Mouse (Mus musculus): ENCODE data around the gene Olfr767. TPM values are rescaled to one million over a fixed set of nuclear protein-coding genes. Genes with fewer than 3 reads are reported as not detected.

Olfr767 gene
- polyA plus RNA-seq, 1 experiment from 2014 or later, result not detected

Other genes starting within 250 kb of the Olfr767 start
- gene Gdf11, start 191.2 kb downstream of the Olfr767 start, polyA plus RNA-seq (2015; fragmentation: Nextera tagmentation; extraction: Ambion mirVana), result 6.1 TPM in 2 replicates
- 1,010 and 1,093 TPM in 2 replicates for gene Cd63, start 181.9 kb downstream of the Olfr767 start, polyA plus RNA-seq (2015; fragmentation: Nextera tagmentation; extraction: Ambion mirVana)
- gene Rdh5, start 160.0 kb downstream of the Olfr767 start, polyA plus RNA-seq (2015; fragmentation: Nextera tagmentation; extraction: Ambion mirVana), result 19.6 and 21.3 TPM in 2 replicates
- gene Bloc1s1, start 158.9 kb downstream of the Olfr767 start, polyA plus RNA-seq (2015; fragmentation: Nextera tagmentation; extraction: Ambion mirVana), result 224 and 226 TPM in 2 replicates
- 14.3 and 16.5 TPM in 2 replicates for gene Itga7, start 149.1 kb downstream of the Olfr767 start, polyA plus RNA-seq (2015; fragmentation: Nextera tagmentation; extraction: Ambion mirVana)
- 0.26 and 0.31 TPM in 2 replicates for gene Mettl7b, start 121.9 kb downstream of the Olfr767 start, polyA plus RNA-seq (2015; fragmentation: Nextera tagmentation; extraction: Ambion mirVana)
- 0.05 TPM in 1 of 2 replicates, not detected in the other for gene Olfr9, start 93.5 kb downstream of the Olfr767 start, polyA plus RNA-seq (2015; fragmentation: Nextera tagmentation; extraction: Ambion mirVana)
- not detected in 2 replicates for gene Olfr763, start 72.1 kb downstream of the Olfr767 start, polyA plus RNA-seq (2015; fragmentation: Nextera tagmentation; extraction: Ambion mirVana)
- gene Olfr764-ps1, start 43.0 kb downstream of the Olfr767 start, polyA plus RNA-seq (2015; fragmentation: Nextera tagmentation; extraction: Ambion mirVana), result not detected in 2 replicates
- gene Olfr765, start 32.9 kb downstream of the Olfr767 start, polyA plus RNA-seq (2015; fragmentation: Nextera tagmentation; extraction: Ambion mirVana), result not detected in 2 replicates
- 0.07 TPM in 1 of 2 replicates, not detected in the other for gene Olfr766-ps1, start 13.9 kb downstream of the Olfr767 start, polyA plus RNA-seq (2015; fragmentation: Nextera tagmentation; extraction: Ambion mirVana)
- gene Olfr768, start 16.5 kb upstream of the Olfr767 start, polyA plus RNA-seq (2015; fragmentation: Nextera tagmentation; extraction: Ambion mirVana), result 0.03 TPM in 1 of 2 replicates, not detected in the other
- not detected in 2 replicates for gene Olfr769, start 35.0 kb upstream of the Olfr767 start, polyA plus RNA-seq (2015; fragmentation: Nextera tagmentation; extraction: Ambion mirVana)
- not detected in 2 replicates for gene Olfr770, start 56.1 kb upstream of the Olfr767 start, polyA plus RNA-seq (2015; fragmentation: Nextera tagmentation; extraction: Ambion mirVana)
- not detected in 2 replicates for gene Olfr771, start 81.8 kb upstream of the Olfr767 start, polyA plus RNA-seq (2015; fragmentation: Nextera tagmentation; extraction: Ambion mirVana)
- gene Olfr772, start 95.0 kb upstream of the Olfr767 start, polyA plus RNA-seq (2015; fragmentation: Nextera tagmentation; extraction: Ambion mirVana), result not detected in 2 replicates
- gene Olfr773, start 104.5 kb upstream of the Olfr767 start, polyA plus RNA-seq (2015; fragmentation: Nextera tagmentation; extraction: Ambion mirVana), result not detected in 2 replicates
- not detected in 2 replicates for gene Olfr774, start 153.3 kb upstream of the Olfr767 start, polyA plus RNA-seq (2015; fragmentation: Nextera tagmentation; extraction: Ambion mirVana)
- not detected in 2 replicates for gene Olfr775, start 165.5 kb upstream of the Olfr767 start, polyA plus RNA-seq (2015; fragmentation: Nextera tagmentation; extraction: Ambion mirVana)
- gene Olfr776, start 176.2 kb upstream of the Olfr767 start, polyA plus RNA-seq (2015; fragmentation: Nextera tagmentation; extraction: Ambion mirVana), result not detected in 2 replicates
- gene Olfr777, start 188.6 kb upstream of the Olfr767 start, polyA plus RNA-seq (2015; fragmentation: Nextera tagmentation; extraction: Ambion mirVana), result not detected in 2 replicates
- not detected in 2 replicates for gene Olfr780, start 235.2 kb upstream of the Olfr767 start, polyA plus RNA-seq (2015; fragmentation: Nextera tagmentation; extraction: Ambion mirVana)
- 0.17 TPM in 1 of 2 replicates, not detected in the other for gene Olfr781, start 245.9 kb upstream of the Olfr767 start, polyA plus RNA-seq (2015; fragmentation: Nextera tagmentation; extraction: Ambion mirVana)

All from embryonic facial prominence, embryonic 15.5 days (tissue).